Mouse (Mus musculus) cerebellum, postnatal 25 days (tissue): ENCODE data around the gene Selenon.
A peak's percentile ranks its signal among the peaks of the same experiment; 100 is the strongest.
"Not testable (repeated sequence)": the region's sequence is repeated elsewhere in the genome, so short reads cannot be mapped to it uniquely, and the experiment has no call there.

Experiments used
- DNase-seq, 2 experiments: peaks; one replicate each; pipeline ENCODE4 v3.0.0; 2021; ENCODE audit warnings: mixed read lengths in 2 of 2

Gene Selenon

GRCm38 (mm10) chr4:134505303-134505789 is 46.6 kb downstream of the Selenon start:
- no peak for DNase-seq

- no peak for DNase-seq
Observed at GRCm38 (mm10) chr4:134503686-134504357, 48.1 kb downstream of the Selenon start.

- no peak for DNase-seq
Observed at GRCm38 (mm10) chr4:134501095-134501494, 50.9 kb downstream of the Selenon start.

GRCm38 (mm10) chr4:134498983-134499382 is 53.0 kb downstream of the Selenon start:
- DNase-seq: not testable (repeated sequence)

- peak in 1 of 2 experiments; percentile 23 for DNase-seq
Observed at GRCm38 (mm10) chr4:134497986-134498731, 53.8 kb downstream of the Selenon start.

- DNase-seq: no peak
Observed at GRCm38 (mm10) chr4:134497223-134497622, 54.7 kb downstream of the Selenon start.

GRCm38 (mm10) chr4:134496595-134497210 is 55.3 kb downstream of the Selenon start, which contains the start of gene Paqr7:
Paqr7 (plus strand) TSS chr4:134496697.
- DNase-seq: peak; percentile 88 to 89

GRCm38 (mm10) chr4:134495546-134495923 is 56.4 kb downstream of the Selenon start:
- no peak for DNase-seq

GRCm38 (mm10) chr4:134494780-134495545 is 57.0 kb downstream of the Selenon start:
- peak in 1 of 2 experiments; percentile 30 for DNase-seq

- DNase-seq: not testable (repeated sequence)
Observed at GRCm38 (mm10) chr4:134494161-134494560, 57.8 kb downstream of the Selenon start.

GRCm38 (mm10) chr4:134491716-134492115 is 60.2 kb downstream of the Selenon start:
- peak in 1 of 2 experiments; percentile 47 for DNase-seq

GRCm38 (mm10) chr4:134489986-134490665 is 61.8 kb downstream of the Selenon start:
- no peak for DNase-seq

- DNase-seq: no peak
Observed at GRCm38 (mm10) chr4:134488211-134488610, 63.8 kb downstream of the Selenon start.
